Mouse (Mus musculus): Measurements from ENCODE around the gene Mast4.

DNA sequence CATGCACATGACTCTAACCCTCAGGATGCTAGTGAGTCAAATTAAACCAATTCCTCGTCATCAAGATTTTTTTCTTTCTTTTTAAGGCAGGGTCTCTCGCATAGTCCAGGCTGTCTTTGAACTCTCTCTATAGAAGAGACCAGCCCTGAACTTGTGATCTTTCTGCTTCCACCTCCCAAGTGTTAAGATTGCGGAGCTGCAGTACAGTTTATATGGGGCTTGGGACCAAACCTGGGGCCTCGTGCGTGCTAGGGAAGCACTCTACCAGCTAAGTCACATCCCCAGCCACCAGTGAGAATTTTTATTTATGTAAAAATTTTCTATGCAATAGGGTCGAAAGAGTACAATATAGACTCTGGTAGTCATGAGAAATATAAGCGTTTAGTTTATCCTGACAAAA, 343.1 kb downstream of the Mast4 start:
- TF ChIP-seq CTCF (IDR thresholded peaks at IDR 0.05; ENCODE audit: control insufficient read depth, insufficient read depth, insufficient read length) (no peak), MAX (IDR thresholded peaks at IDR 0.05) (no peak), CEBPB (IDR thresholded peaks at IDR 0.05; ENCODE audit: low read depth) (no peak), USF1 (IDR thresholded peaks at IDR 0.05; ENCODE audit: low read depth) (no peak)

All from C2C12 (cell line).